Mouse (Mus musculus): ENCODE data around the gene Hs6st1.

Gene Hs6st1

DNA sequence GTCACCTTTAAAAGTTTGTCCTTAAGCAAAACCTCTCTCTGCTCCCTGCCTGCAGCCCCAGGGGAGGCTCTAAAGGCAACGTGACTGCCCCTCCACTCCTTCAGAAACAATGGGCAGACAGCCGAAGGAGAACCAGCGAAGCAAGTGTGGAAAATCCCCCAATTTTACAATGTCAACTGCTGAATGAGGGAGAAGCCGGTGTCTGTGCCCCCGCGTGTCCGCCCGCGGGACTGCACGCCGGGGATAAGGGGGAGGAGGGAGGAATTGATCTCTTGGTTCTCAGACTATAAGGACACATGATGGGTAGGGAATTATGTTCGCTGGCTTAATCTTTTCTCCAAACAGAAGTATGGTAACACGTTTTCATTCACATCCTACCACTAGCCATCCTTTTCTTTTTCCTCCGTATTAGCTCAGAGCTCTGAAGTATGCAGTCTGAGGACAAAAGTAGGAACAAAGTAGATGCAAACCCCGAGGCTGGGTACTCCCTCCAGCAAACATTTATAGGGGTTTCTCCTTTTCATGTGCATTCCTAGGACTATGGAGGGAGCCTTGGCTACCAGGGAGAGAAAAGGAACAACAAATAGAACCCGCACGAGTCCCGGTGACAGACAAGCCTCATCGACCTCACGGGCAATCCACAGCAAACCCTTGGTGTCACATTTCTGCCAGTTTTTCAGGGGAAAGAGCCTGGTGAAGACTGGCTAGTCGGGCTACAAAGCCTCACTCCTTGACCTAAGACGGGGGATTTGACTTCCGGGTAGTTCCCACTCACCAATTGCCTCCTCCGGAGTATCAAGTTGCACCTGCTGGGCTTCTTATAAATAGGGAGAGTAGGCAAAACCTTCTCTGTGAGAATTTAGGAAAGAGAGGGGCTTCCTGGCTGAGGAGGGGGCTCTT lies 3.1 kb upstream of the Hs6st1 start:
- ATAC-seq (ENCODE audit: insufficient number of reproducible peaks, low FRiP score, low TSS enrichment), result peak; percentile 62

GRCm38 (mm10) chr1:36065761-36066150 lies 2.4 kb upstream of the Hs6st1 start:
- no peak for ATAC-seq (ENCODE audit: insufficient number of reproducible peaks, low FRiP score, low TSS enrichment)

DNA sequence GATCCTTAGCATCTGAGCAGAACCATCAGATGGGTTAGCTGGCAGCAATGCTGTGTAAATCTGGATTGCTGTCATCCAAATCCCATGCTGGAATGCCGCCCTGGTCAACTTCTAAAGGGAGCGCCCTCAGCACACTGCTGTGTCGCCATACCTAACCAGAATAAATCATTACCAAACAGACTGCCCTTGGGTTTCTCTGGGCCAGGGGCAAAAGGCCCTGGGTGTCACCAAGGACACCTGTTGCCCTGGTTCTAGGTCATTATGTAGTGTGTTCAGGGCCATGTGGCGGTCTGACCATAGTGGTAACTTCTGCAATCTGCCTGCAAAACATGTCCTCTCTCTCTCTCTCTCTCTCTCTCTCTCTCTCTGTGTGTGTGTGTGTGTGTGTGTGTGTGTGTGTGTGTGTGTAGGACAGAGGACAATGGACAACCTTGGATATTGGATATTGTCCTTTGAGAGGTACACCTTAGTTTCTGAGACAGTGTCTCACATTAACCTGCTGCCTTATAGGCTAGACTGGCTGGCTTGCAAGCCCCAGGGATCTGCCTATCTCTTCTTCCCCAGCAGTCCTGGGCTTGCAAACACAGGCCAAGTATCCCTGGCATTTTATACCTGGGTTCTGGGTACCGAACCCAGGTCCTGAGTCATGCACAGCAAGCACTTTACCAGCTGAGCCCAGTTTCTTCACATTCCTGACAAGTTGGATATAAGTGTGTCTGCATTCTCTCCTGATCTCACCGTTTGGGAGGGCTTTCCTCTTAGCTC lies 1.8 kb upstream of the Hs6st1 start:
- no peak for ATAC-seq (ENCODE audit: insufficient number of reproducible peaks, low FRiP score, low TSS enrichment)

DNA sequence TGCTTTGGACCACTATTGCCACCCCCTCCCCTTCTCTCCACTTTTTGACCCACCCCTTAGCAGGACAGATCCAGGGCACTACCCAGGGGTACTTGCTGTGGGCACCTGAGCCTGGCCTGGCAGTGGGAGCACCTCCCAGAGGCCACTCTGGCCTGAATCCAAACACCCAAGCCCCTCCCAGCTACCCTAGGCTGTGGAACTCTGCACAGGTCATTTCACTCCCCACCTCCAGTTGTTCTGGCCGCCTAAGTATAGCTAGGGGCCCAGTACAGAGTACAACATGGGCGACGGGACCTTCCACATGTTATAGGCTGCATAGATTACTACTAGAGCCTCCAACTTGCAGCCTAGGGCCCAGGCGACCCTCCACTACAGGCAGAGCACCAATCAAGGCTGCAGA lies 999 bp upstream of the Hs6st1 start:
- ATAC-seq (ENCODE audit: insufficient number of reproducible peaks, low FRiP score, low TSS enrichment), result no peak

GRCm38 (mm10) chr1:36067611-36068010 lies 589 bp upstream of the Hs6st1 start:
- no peak; the same call in 1 of the 2 replicates for ATAC-seq (ENCODE audit: insufficient number of reproducible peaks, low FRiP score, low TSS enrichment)

- ATAC-seq (ENCODE audit: insufficient number of reproducible peaks, low FRiP score, low TSS enrichment), result peak; percentile 5; the same call in 1 of the 2 replicates
These were observed 426 bp downstream of the Hs6st1 start for GRCm38 (mm10) chr1:36068531-36069120.

- 0 out of 2 replicates have a peak, but pooled peaks have one; percentile 2 for ATAC-seq (ENCODE audit: insufficient number of reproducible peaks, low FRiP score, low TSS enrichment)
These were observed 1.1 kb downstream of the Hs6st1 start for GRCm38 (mm10) chr1:36069291-36069771.

GRCm38 (mm10) chr1:36070190-36070589 lies 2.0 kb downstream of the Hs6st1 start:
- no peak for ATAC-seq (ENCODE audit: insufficient number of reproducible peaks, low FRiP score, low TSS enrichment)

GRCm38 (mm10) chr1:36070740-36071139 lies 2.5 kb downstream of the Hs6st1 start:
- ATAC-seq (ENCODE audit: insufficient number of reproducible peaks, low FRiP score, low TSS enrichment), result no peak

DNA sequence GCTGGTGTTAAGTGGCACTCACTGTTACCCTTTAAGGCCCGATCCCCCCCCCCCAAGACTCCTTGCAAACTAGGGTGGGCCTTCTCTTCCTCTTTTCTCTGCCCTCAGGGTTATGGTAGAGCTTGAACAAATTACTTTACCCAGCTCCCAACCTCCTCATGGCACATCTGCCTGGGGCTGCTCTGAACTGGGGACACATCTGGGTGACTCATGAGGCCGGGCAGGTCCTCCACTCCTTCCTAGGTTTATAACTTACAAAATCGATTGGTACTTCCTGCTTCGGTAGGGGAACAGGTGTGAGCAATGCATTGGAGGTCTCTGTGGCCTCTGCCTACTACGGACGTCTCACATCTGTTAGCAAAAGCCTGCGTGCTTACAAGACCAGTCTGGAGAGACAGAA lies 3.0 kb downstream of the Hs6st1 start:
- no peak for ATAC-seq (ENCODE audit: insufficient number of reproducible peaks, low FRiP score, low TSS enrichment)

DNA sequence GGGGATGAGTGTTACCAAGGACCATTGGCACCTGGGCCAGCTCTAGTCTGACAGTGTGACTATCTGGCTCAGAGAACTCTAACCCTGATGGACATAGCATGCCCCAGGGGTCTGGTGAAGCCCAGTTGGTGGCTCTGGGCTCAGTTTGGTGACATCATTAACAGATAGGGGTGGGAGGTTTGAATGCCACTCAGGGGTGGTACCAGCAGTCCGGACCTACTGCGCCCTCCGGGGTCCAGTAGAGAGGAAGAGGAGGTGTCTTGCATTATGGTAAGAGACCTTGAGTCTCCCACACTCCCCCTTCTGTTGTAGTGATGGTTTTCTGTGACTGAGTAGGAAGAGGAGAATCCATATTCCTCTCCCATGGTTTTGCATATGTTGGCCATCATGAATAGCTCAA lies 3.4 kb downstream of the Hs6st1 start:
- no peak for ATAC-seq (ENCODE audit: insufficient number of reproducible peaks, low FRiP score, low TSS enrichment)

GRCm38 (mm10) chr1:36072588-36073556 lies 4.7 kb downstream of the Hs6st1 start:
- ATAC-seq (ENCODE audit: insufficient number of reproducible peaks, low FRiP score, low TSS enrichment), result no peak

DNA sequence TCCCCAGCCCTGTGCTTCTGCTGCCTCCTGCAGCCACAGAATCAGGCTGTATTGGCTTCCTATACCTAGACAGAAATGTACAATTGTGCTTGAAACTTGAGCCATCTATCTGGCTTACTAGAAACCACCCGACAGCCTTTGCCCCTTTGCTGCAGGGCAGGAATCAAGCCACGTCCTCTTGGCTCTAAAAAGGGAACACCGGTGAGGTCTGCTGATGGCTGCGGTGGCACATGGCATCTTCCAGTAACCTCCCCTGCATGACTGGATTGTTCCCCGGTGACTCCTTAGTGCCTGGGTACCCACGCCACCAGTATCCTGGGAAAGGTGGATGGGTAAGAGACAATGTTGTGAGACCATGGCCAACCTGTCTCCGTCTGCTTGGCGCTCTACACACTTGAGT lies 5.4 kb downstream of the Hs6st1 start:
- ATAC-seq (ENCODE audit: insufficient number of reproducible peaks, low FRiP score, low TSS enrichment), result no peak

- no peak for ATAC-seq (ENCODE audit: insufficient number of reproducible peaks, low FRiP score, low TSS enrichment)
These were observed 6.0 kb downstream of the Hs6st1 start for GRCm38 (mm10) chr1:36074197-36074596.

- ATAC-seq (ENCODE audit: insufficient number of reproducible peaks, low FRiP score, low TSS enrichment), result no peak
These were observed 6.8 kb downstream of the Hs6st1 start for GRCm38 (mm10) chr1:36074968-36075367.

GRCm38 (mm10) chr1:36075652-36076051 lies 7.5 kb downstream of the Hs6st1 start:
- ATAC-seq (ENCODE audit: insufficient number of reproducible peaks, low FRiP score, low TSS enrichment), result no peak

DNA sequence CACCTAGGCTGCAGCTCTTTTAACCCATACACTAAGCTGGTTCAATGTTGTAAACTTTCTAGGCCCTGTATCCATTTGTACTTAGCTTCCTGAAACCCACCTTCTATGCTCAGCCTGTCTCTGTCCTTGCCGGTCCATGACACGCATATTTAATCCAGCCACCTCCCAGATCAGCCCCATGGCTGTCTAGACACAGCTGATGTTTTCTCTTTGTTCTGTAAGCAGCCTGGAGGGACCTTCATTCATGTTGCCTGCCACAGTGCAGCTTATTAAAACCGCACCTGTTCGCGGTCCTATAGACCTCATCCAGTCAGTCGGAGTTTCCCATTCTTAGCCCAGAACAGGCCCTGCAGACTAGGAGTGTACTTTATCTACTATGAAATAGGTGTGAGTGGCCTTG lies 8.9 kb downstream of the Hs6st1 start:
- no peak for ATAC-seq (ENCODE audit: insufficient number of reproducible peaks, low FRiP score, low TSS enrichment)

DNA sequence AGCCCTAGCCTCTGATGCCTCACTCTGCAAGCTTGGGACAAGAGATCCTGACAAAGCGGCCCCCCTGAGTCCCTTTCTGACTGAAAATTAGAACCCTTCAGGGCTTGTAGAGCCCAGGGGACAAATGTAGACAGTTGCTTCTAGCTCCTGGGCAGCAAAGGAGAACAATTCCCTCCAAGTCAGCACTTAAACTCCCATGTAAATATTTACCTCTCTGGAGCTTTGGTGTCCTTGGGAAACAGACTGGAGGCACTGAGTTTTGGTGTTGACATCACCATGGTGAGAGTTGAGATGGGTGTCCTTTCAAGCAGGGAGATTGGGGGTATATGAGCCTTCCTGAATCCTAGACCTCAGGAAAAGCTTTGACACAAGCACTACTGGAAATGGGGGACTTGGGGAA lies 10.1 kb downstream of the Hs6st1 start:
- no peak for ATAC-seq (ENCODE audit: insufficient number of reproducible peaks, low FRiP score, low TSS enrichment)

DNA sequence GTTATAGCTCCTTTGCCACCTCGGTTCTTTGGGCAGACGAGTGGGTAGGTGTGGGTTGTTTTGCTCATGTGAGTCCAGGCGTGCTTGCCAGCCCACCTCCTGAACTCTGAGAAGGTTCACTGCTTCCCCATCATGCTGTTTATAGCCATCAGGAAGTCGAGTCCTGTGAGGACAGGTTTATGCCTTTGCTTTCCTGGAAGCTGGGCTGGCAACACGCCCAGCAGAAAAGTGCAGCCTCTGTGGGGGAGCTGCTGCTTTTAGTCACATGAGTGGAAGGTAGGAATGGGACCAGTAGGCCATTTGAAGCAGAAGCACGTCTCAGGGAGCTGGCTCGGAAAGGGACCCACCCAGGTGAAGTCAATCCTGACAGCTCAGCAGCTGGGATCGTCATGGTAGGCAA lies 11.5 kb downstream of the Hs6st1 start:
- no peak for ATAC-seq (ENCODE audit: insufficient number of reproducible peaks, low FRiP score, low TSS enrichment)

GRCm38 (mm10) chr1:36080974-36081373 lies 12.8 kb downstream of the Hs6st1 start:
- no peak for ATAC-seq (ENCODE audit: insufficient number of reproducible peaks, low FRiP score, low TSS enrichment)
